Mouse (Mus musculus) gastrocnemius, postnatal 10 days (tissue): ENCODE results near the gene Skap2. TPM values are rescaled to one million over a fixed set of nuclear protein-coding genes. Genes with fewer than 3 reads are reported as not detected.

Experiments
- DNase-seq: peaks from one replicate; pipeline ENCODE4 v3.0.0; 2021; ENCODE audit warnings: mixed read lengths
- total RNA-seq, 2 experiments: library from RNA; stranded (reverse); gene quantifications; 2 replicates each; pipeline ENCODE4 v1.2.3; 2021

The Skap2 gene
- total RNA-seq, 2 experiments from 2014 or later: 6.1 to 9.1 TPM

DNA sequence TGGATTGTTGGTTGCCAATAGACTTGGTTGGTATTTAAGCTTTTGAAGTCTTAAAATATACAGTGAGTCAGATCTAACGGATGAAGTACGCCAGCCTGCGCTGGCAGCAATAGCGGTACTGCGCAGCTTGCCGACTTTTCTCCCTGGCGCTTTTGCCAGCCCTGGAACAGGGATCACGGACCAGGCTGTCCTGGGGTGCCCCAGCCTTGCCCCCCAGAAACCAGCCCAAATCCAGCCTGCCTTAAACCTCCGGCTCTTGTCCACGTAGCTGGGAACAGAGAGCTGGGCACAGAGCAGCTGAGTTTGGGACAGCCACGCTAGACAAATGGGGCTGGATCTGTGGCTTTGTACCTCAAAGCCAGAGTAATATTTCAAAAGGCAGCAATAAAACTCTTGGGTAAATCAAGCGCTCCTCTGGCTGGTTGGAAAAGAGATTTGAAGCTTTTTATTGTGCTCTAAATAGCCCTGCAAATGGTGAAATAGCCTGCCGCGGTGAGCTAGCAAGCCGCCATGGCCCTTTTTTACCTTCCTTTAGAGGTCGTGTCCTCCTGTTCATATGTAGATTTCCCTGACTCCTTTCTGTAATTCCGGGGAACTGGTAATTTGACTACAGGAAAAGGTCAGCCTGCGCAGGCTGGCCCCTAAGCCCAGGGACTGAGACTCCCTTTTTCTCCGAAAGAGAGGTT, 6.2 kb downstream of the Skap2 start:
- peak; percentile 11 for DNase-seq

DNA sequence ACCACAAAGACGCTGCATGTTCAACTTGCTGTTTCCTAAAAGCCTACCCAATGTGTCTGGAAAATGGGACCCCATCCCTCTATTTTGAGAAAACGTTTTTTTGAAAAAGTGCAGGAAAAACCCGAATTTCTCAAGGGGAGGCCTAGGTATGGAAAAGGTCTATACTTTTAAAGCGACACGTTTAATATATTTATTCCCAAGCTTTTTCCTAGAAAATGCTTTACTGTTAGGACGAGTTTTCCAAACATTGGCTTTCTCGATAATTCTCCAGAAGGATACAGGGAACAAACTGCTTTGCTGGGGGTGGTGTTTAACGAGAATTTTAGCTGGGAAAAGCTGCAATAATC, 6.8 kb downstream of the Skap2 start:
- DNase-seq: no peak

DNA sequence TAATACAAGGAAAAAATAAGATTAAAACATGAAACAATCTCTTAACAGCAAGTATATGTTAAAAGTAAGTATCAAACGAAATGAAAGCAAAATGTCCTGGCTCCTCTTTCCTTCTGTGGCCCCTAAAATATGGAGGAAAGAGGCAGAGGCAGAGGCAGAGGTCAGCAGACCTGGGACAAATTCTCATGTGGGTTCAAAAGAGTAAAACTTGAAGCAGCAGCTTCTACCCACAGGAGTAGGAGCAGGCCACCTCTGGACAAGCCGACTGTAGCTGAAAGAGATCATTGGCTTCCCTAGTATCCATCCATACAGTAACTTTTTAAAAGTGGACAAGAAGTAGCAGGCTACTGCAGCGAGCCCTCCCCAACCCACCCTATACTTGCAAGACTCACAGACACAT, 7.4 kb downstream of the Skap2 start:
- no peak for DNase-seq

DNA sequence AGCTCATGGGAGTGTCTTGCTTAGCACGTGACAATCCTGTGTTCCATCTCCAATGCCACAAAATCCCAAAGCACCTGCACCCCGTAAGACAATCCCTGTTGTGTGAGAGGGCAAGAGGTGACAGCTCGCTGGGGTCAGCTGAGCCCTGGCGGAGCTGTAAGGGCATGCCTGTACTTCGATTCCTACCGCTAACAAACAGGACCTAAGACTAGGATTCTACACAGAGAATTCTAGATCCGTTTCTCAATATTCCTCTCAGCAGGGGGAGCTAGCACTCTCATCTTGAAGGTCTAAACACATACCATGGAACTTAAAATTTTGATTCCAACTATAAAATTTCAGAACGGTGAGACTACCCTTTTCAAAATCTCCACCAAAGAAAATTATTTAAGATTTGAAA, 9.7 kb downstream of the Skap2 start:
- DNase-seq: no peak

DNA sequence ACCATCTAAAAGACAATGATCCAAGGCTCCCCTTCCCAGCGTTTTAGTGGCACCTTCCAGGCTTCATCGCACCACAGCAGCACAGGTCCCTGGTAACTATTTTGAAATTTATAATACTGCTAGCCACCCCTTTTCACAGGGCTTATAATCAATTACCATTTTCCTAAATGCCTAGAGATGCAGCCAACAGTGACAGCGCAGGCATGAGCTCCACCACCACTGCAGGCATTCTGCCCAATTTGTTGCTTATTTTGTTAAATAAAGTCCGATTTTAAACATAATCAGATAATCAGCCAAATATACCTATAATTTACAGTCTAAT, 13.2 kb downstream of the Skap2 start:
- DNase-seq: no peak

DNA sequence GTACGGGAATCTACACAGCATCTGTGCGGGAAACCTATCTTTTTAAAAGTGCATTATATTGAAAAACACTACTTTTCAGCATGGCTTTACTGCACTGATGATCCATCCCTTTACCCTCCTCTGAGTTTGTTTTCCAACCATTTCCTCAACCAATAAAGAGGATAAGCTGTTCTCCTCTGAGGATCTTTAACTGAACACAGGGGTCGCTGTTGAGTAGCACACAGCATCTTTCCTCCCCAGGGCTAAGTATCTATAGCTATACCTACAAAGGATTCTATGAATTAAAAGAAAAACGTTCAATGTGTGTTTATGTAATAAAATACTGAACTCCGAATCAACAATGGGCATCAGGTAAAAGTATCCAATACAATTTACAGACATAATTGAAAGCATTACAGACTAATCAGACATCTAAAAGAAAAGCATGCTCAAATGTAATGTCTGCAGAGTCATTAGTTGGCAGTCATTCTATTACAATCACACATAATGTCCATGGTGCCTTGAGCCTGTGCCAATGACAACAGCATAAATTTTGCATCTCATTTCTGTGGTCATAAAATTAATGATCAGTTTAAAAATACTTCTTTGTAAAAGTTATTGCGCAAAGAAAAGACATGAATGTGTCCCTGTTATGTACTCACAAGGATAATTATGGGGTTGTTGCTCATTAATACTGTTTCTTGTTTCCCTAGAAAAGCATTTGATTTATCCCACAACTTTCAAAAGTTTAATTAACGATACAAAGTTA, 13.8 kb downstream of the Skap2 start:
- DNase-seq: no peak

DNA sequence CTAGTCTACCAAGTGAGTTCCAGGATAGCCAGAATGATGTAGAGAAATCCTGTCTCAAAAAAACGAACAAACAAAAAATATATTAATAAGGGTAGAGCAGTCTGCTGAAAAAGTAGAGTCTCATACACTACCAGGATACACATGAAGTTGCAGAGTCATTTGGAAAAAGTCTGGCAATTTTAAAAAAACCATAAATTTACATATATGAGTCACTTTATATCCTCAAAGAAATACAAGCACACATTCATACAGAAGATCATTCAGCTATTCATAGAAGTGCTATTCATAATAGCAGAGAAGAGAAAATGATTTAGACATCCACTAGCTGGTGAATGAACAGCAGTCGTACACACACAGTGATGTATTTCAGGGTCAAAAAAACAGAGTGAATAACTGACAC, 24.4 kb downstream of the Skap2 start:
- no peak for DNase-seq

DNA sequence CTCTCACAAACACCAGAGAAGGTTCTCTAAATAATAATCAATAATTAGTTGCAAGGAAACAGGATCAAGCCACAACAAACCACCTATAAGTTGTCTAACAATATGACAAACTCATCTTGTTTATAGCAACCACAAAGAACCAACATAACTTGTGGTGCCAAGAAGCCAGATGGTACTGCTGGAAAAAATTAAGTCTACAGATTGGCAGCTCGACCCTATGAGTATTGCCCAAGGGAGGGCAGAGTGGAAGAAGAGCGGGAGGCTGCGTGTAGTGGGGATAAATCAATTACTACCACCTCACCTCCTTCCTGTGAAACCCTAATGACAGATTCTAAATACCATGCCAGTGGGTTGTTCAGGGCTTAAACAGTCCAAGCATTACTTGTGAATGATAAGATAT, 34.7 kb downstream of the Skap2 start:
- DNase-seq: no peak

DNA sequence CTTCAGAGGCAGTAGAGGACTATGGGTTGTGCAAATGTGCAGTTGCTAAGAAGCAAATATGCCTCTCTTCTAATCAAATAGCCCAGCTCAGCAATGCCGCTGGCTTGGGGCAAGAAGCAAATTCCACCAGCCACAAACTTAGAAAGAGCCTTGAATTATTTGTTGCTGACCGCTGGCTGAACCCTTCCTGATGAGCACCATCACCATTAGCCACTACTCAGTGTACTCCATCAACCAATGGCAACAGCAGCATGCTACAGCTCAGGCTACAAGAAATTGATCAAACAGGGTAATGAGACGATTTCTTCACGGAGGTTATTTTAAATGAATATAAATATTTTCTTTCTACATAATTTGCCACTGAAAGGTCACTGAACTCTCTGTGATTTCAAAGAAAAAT, 36.6 kb downstream of the Skap2 start:
- no peak for DNase-seq

DNA sequence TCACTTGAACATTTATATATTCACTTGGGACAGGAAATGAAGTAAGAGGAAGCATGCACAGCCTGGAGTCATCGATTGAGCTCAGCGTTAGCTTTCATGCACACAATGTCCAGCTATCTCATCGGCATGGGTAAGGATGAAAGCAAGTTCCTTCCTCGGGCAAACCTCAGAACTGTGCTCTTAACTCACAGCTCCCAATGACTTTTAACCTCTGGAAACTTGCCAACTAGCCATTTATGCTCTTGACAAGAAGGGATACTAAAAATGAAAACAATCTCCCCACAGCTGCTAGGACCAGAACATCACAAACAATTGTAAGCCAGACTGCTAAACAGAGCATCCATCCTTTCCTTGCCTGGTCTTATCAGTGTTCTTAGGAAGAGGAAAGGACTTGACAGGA, 53.4 kb downstream of the Skap2 start:
- no peak for DNase-seq

DNA sequence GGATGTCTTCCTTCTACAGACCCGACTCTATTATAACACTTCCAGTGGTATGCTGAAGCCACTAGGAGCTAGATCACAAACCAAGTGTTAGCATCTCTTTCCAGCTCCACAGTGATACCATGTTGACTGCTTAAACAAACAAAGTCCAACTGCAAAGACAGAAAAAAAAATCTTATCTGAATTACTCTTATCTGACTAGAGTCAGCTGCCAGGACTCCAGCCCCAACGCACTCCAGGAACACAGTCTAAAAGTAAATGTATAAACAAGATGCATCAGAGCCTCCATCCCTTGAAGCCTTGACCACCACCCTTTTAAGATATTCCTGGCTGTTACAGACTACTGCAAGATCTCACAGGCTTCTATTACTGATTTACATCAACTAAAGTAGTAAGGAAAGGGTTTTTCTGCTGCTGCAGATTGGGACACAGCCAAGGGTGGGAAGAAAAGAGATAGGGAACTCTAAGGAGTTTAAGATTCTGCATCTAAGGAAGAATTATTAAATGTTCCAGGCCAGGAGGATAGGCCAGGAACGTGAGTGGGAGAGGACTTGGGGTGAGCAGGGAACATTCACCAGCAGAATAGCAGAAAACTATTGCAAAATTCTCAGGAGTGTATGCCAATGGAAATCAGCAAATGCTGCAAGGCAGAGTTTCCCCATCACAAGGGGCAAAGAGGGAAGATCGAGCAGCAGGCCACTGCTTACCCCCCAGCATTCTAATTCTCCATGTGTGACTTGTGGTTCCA, 56.1 kb downstream of the Skap2 start:
- DNase-seq: no peak

DNA sequence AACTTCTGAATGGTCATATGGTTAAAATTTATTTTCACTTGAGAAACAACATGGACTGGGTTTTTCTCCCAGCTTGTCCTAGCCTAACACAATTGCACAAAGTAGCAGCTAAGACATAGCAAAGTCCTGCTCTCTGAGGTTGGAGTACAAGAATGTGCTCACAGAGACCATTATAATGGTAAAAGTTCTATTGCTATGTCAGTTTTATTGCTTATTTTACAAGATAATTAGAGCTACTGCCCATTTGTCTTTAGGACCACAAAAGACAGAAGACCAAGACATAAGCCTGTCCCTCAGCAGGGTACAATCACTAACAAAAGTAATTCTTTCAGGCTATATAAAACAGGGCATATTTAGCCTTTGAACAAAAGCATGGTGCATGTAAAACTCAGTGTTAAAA, 64.7 kb downstream of the Skap2 start:
- no peak for DNase-seq

DNA sequence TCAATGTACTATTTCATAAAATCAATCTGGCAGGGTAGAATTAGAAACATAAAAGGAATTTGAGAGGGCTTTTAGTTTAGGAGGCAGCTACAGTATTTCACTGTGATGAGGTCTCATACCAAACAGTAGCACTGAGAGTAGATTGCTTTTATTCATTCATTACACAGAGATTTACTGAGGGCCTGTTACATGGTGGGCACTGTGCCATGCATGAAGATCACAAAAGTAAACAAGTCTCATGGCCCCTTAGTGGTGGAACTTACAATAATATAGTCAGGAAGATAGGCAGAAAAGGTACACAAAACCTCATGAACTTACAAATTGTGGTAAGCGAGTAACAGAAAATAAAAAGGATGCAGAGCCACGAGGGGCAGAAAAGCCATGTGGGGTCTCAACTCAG, 67.4 kb downstream of the Skap2 start:
- DNase-seq: no peak

DNA sequence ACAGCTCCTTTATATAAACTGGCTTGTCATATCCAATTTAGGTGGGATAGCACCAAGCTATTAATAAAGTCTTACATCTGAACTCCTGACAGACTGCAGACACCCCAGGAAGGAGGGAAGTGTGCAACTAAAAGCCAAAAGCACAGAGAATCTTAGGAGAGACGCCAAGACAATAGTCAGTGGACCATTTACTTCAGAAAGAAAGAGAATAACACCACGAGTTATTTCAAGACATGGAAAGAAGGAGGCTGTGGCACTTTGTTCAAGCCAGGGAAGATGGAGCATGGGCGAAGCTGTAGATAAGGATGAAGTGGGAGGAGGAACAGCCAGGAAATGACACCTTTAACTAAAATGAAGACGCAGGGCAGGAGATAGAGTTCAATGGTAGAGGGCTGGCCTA, 78.4 kb downstream of the Skap2 start:
- DNase-seq: no peak

DNA sequence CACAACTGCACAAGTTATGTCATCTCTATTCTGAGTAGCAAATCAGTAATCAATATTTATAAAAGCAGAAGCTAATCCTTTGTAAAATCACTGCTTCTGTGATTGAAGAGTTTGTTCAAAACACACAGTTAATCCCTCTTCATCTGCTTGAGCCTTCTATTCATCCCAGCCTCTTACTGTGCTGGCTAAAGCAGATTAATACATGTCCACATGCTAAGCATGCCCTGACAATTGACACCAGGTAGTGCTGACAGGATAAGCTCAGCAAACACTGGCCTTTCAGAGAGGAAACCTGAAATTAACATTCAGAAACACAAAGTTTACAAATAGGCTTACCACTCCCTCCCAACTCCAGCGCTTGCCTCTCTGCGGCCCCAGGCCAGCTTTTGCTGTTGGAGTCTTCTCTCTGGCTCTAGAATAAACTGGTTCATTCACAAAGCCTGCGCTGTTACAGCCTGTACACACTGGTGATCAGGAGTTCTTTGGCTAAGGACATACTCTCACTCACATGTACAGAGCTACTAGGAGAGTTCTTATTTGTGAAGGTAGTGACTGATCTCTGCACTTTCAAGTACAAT, 79.2 kb downstream of the Skap2 start:
- DNase-seq: no peak

DNA sequence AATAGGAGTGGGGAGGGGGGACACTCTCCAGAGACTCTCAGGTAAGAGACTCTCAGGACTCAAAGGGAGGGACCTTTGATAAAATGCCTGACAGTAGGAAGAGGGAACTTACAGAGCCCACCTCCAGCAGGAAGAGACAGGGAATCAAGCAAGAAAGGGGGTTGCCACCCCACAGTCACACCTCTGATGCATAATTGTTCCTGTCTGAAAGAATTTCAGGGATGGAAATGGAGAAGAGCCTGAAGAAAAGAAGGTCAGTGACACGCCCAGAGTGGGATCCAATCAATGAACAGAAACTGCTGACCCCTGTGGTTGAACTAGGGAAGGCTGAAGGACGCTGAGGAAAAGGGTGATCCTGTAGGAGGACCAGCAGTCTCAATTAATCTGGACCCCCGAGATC, 85.2 kb downstream of the Skap2 start:
- no peak for DNase-seq

DNA sequence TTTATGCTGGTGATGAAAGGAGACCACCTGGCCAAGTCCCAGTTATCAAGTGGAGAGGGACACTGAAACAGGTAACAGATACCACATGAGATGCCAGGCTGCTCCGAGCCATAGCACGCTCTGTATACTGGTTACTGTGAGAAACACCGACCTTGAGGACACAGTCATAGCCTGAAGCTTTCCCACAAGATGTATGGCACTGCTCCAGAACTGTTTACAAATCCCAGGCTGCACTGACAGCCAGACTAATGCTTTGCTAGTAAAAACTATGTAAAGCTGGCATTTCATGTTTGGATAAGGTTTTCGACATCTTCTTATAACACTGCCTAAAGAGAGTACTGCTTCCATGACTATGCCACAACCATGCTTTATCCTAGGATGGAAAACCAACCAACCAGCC, 90.5 kb downstream of the Skap2 start:
- DNase-seq: no peak

DNA sequence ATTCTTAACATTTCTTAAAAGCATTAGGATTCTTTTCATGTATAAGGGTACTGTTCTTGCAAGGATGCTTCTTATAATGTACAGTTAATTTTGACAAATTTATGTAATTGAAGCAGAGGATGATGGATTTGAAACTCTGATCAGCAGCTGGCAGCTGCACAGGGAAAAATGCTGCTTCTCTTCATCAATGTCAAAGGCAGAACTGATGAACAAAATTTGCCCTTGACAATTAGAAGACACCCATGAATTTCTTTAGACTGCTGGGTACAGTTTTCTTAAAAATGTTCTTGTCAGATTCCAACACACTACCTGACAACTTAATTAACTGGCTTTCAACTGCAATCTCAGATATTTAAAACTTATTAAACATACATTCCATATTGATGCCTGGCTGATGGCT, 103.9 kb downstream of the Skap2 start:
- DNase-seq: no peak

DNA sequence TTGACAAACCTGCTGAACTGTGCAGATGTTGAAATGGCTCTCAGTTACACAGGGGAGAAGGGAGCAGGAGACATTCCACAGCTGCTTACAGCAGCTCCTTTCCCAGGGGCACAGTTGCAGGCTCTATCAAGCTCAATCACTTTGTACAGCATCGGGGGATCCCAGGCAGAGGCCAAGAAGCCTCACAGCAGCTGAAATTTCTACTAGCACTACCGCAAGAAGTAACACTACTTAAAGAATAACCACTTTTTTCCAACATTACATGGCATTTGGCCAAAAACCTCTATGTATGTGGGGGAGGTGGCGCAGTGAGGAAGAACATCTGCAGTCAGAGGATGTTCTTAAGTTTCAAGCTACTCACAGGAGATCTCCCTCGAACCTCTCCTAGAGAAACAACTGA, 106.7 kb downstream of the Skap2 start:
- DNase-seq: no peak

DNA sequence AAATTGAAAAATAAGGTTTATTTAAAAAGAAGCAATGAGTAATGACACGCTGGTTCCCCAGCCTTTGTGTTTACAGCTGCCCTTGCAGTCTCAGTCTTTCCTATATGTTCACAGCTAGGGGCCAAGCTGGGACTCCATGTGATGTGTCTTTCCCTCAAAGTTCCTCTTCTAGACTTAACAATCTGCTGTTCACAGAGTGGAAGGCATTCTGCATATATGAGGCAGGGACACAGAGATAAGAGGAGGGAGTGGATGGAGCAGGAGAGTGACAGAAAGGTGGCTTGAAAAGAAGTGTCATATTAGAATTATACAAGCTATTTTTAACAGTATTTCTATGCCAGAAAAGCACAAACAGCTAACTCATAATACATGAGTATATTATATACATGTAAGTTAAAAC, 110.8 kb downstream of the Skap2 start:
- DNase-seq: no peak

DNA sequence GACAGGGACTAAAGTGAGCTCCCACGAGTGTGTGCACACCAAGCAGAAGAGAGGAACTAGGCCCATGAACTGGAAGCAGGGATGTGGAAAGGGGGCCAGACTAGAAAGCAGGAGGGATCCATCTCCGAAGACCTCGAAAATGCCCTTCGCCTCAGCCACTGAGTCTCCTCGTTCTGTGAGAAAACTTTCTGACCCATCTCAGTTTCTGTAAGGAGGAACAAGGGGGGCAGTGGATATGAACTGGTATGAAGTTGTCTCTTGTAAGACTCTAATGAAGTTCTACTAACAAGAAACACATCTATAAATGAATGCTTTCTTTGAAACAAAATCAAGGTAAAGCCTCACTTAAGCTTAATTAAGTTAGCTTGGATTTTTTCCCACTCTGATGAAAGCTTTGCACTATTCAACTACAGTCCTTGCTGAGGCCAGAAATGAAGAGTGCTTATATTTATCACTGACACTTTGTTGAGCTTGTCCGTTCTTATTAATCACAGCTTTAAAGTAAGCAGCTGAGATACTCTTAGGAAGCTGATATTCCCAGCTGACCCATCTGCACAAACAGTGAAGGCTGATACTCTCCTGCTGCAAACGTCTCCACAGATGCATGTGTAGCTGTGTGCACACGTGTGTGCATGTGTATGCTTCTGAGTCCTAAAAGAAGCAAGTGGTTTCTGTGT, 113.9 kb downstream of the Skap2 start:
- no peak for DNase-seq

DNA sequence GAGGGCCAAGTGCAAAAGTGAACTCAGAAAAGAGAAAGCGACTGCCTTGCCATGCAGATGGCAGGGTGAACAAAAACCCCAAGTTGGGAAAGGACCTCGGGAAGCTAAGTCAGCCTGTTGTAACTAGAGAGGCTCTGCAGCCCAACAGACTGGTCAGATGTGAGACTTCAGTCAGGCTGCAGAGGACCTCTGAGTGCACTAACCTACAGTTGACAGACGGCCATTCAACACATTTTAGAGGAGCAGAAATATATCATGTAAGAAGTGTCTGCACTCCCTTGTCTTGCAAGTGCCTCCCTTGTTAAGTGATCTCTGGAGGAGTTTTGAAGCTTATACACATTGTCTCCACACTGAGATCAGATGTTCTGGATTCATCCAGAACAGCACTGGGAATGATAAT, 116.6 kb downstream of the Skap2 start:
- DNase-seq: no peak

DNA sequence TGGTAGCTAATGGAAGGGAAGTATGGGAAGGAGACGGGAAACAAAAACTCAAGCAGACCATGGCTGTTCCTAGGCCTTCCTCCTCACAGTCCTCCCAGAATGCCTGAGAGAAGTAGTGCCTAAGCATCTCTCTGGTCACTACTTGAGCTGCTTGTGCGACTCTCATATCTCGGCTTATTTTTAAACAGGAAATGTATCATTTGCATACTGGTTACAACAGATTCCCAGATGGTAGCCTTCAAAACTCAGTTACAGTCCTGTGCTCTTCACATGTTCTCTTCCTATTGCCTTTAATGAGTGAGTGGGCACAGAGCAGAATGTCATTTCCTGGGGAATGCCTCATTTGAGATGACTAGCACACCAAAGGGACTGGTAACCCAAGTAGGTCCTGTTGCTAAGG, 117.6 kb downstream of the Skap2 start:
- DNase-seq: no peak
